Mouse (Mus musculus) ES-E14 (cell line): Measurements from ENCODE around the gene Col6a3.
A peak's percentile ranks its signal among the peaks of the same experiment; 100 is the strongest.

ENCODE experiments used
- MAFK ChIP-seq: IDR thresholded peaks from 2 replicates; pipeline ENCODE4 v1.6.1; 2014; ENCODE audit warnings: mild to moderate bottlenecking, low read depth, low read length, inconsistent platforms; ENCODE audit not compliant: insufficient read depth
- ZC3H11A ChIP-seq: IDR thresholded peaks from 2 replicates; pipeline ENCODE4 v1.6.1; 2012; ENCODE audit warnings: low read depth, mild to moderate bottlenecking, inconsistent platforms, low read length, borderline replicate concordance

- peak; percentile 53; the same call in 1 of the 2 replicates for TF ChIP-seq ZC3H11A
- TF ChIP-seq MAFK = no peak
Measured at GRCm38 (mm10) chr1:90840250-90840649, 3.5 kb downstream of the Col6a3 start.
